Mouse (Mus musculus) thymus, postnatal 0 days (tissue): ENCODE measurements around the gene Mcub. TPM values are rescaled to one million over a fixed set of nuclear protein-coding genes. Genes with fewer than 3 reads are reported as not detected.

ENCODE experiments used
- DNase-seq: peaks from one replicate; pipeline ENCODE4 v3.0.0-alpha.2; 2015; ENCODE audit warnings: low spot score
- polyA plus RNA-seq: library from polyadenylated mRNA; unstranded; fragments of >200 nt; fragmentation: Nextera tagmentation; extraction: Ambion mirVana; gene quantifications from 2 replicates; pipeline ENCODE4 v1.2.1, GENCODE M21; 2015

Gene Mcub
- polyA plus RNA-seq, 1 experiment from 2014 or later: 28.3 TPM

- DNase-seq: no peak
Measured at GRCm38 (mm10) chr3:129949158-129949773, 20.7 kb downstream of the Mcub start.

- no peak for DNase-seq
Measured at GRCm38 (mm10) chr3:129948359-129948758, 21.6 kb downstream of the Mcub start.

GRCm38 (mm10) chr3:129946217-129946914, 23.6 kb downstream of the Mcub start:
- DNase-seq: no peak

GRCm38 (mm10) chr3:129943813-129944212, 26.2 kb downstream of the Mcub start:
- no peak for DNase-seq

DNA sequence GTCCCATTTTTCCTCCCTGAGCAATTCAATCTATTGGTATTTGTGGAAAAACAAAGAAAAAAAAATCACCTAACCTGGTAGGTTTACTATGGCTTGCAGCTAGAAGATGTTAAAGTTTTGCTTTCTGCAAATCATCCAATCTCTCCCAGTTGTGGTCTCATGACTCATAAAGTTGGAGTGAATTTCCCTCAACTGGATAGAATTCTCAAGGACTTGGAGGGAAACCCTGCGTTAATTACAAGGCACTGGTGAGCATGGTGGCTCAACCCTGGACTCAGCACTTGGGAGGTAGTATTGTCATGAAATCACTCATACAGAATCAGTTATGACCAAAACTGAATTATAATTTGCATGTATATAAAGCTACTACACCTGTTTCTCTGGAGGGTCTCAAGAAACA, 28.7 kb downstream of the Mcub start:
- DNase-seq: no peak

- no peak for DNase-seq
Measured at GRCm38 (mm10) chr3:129940780-129941179, 29.2 kb downstream of the Mcub start.

DNA sequence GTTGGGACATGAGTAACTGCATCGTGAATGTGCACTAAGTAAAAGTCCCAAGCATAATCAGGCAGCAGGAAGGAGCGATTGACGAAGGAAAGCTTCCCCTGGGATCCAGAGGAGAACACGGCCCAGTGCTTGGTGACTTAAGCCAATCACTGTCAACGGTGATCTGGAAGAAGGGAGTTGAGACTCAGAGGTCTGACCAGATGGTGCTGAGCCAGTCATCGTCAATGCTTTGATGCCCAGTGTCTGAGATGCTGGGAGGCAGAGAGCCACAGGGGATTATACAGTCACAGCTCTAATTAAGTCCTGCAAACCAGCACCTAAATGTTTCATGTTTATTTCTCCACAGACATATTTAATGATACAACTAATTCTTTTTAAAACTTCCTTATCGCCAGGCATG, 30.9 kb downstream of the Mcub start:
- DNase-seq: no peak

- DNase-seq: no peak
Measured at GRCm38 (mm10) chr3:129937848-129938247, 32.2 kb downstream of the Mcub start.

GRCm38 (mm10) chr3:129936561-129936960, 33.4 kb downstream of the Mcub start:
- DNase-seq: no peak

GRCm38 (mm10) chr3:129932443-129932842, 37.6 kb downstream of the Mcub start:
- peak; percentile 37 for DNase-seq

GRCm38 (mm10) chr3:129930213-129930778, 39.7 kb downstream of the Mcub start:
- DNase-seq: peak; percentile 45

DNA sequence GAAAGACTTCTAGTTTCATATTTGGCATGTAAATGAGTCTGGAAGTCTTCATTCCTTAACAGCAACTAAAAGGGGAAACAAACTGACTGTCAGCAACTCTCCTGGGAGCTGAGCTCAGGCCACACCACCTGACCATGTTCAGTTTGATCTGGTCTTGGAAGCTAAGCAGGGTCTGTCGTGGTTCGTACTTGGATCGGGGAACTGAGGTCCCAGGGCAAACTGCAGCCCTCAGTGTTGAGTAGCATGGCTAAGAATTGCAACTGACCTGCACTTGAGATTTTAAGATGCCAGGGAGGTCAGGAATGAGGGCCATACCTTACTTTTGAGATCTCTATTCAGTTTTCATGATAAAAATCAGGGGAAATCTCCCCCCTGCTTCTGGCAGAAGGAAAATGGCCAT, 44.1 kb downstream of the Mcub start:
- no peak for DNase-seq

GRCm38 (mm10) chr3:129923581-129923980, 46.4 kb downstream of the Mcub start:
- DNase-seq: no peak

DNA sequence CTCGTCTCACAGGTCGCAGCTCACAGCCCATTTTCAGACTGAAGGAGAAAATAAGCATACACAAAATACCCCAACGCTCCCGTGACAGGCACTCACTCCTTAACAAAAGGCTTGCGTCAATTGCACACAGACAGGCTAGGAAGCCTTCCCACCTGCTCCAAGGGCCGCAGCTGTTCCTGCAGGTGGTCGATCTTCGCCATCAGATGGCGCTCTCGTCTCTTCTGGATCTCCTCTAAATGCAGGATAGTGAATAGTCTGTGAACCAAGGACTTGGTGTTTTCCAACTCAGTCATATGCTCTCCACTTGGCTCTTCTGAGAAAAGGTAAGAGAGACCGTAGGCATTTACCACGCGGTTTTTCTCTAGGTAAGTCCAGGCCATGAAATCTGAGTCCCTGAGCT, 51.6 kb downstream of the Mcub start:
- DNase-seq: peak; percentile 73

GRCm38 (mm10) chr3:129917424-129917823, 52.6 kb downstream of the Mcub start:
- no peak for DNase-seq

- DNase-seq: no peak
Measured at GRCm38 (mm10) chr3:129913241-129913640, 56.8 kb downstream of the Mcub start.

- no peak for DNase-seq
Measured at GRCm38 (mm10) chr3:129912025-129912424, 58.0 kb downstream of the Mcub start.

DNA sequence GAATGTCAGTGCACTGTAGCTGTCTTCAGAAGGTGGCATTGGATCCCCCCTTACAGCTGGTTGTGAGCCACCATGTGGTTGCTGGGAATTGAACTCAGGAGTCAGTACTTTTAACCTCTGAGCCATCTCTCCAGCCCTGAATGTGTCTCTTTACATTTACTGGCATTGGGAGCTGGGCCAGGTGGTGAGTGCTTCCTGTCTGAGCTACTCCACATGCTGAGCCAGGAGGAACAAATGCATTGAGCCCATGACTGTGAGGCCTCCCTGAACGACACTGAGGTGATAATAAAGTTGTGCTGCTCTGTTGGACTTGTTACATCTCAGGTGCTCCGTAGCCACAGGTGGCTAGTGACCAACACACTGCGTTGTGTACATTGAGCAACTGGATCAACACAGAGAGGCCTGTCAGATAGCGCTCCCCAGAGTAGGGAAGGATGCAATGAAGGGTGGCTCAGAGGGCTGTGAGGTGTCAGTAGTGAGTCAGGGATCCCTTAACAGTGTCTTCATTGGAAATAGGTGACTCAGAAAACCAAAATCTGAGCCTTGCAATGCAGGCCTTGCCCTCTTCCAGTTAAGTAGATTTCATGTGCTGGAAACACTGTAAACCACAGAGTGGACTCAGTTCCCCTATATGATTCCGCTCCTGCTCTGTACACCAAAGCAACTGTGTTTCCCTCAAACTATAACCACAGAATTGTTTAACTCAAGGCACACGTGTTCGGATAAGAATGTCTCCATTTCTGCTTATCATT, 65.4 kb downstream of the Mcub start:
- peak; percentile 50 for DNase-seq

DNA sequence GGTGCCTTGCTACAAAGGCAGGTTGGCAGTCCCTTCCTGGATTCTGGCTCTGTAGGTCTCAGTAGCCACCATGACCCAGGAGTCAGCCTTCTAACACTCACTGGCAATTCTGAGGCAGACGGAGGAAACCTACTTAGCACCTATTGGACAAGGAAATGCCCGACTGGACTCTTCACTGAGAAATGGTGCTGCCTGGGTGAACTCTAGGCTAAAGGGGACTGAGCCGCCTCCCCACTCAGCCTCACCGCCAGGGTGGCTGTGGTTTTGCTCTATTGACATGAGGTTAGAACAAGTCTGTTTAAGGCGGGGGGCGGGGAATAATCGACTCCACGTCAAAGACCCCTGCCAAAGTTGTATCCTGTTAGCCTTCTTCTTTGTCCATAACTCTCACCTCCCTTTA, 66.1 kb downstream of the Mcub start:
- peak; percentile 42 for DNase-seq

DNA sequence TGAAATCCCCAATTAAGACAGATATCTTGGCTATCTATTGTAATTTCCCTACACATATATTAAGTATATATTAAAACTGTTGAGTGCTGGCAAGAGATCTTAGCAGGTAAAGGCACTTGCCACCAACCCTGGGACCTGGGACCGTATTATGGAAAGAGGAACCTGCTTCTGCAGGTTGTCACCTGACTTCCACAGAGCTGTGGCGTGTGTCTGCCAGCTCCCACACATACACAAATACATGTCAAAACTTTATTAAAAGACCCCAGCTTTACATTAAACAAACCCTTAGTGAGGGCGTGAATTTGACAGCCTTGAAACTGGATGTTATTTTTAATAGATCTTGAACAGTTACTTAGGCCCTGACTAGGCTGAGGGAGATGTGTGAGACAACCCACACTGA, 66.6 kb downstream of the Mcub start:
- no peak for DNase-seq

DNA sequence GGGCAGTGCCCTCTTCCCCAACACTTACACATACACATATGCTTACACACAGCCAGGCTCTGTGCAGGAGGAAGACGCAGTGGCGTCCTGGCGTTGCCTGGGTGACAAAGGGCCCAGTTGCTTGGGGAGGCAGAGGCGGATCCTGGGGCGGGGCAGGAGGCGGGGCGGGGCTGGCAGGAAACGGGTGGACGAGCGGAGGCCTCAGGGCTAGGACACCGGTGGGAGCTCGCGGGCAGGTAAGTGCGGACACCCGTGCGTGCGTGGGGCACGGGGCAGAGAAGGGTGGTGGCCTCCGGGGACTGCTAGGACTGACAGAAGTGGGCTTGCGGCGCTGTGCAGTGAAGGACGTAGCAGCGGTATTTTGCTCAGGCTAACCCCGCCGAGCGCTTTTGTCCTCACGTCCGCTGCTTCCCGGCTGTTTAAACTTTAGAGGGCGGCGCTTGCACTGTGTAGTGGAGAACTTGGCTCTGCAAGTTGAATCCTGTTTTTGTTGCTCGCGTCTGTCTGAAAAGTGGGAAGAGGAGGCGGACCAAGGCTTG, 68.7 kb downstream of the Mcub start, which contains the start of gene Casp6:
TSS of gene Casp6 (plus strand) at position 155 of the 539 bp plus-strand sequence.
- DNase-seq: peak; percentile 86

GRCm38 (mm10) chr3:129898886-129899285, 71.1 kb downstream of the Mcub start:
- DNase-seq: peak; percentile 32
